Mouse (Mus musculus) ES-Bruce4 (cell line): ENCODE measurements around the gene Limd1. TPM values are rescaled to one million over a fixed set of nuclear protein-coding genes. Genes with fewer than 3 reads are reported as not detected.

ENCODE experiments used
- H3K27ac ChIP-seq: 2 replicates; pipeline ENCODE4 v1.5.1; 2012; ENCODE audit warnings: low read length, inconsistent platforms; ENCODE audit not compliant: insufficient read depth
- H3K27me3 ChIP-seq: 2 replicates; pipeline ENCODE4 v1.6.1; 2012; ENCODE audit warnings: mild to moderate bottlenecking, low read length, inconsistent platforms; ENCODE audit not compliant: control insufficient read depth, poor library complexity, insufficient read depth, severe bottlenecking
- H3K36me3 ChIP-seq: 2 replicates; pipeline ENCODE4 v1.6.1; 2012; ENCODE audit warnings: inconsistent platforms, mild to moderate bottlenecking, low read length, moderate library complexity; ENCODE audit not compliant: control insufficient read depth, poor library complexity, insufficient read depth, severe bottlenecking
- H3K4me1 ChIP-seq: one replicate; pipeline ENCODE4 v1.8.1; 2011; ENCODE audit warnings: low read length; ENCODE audit not compliant: control insufficient read depth, insufficient read depth
- H3K4me3 ChIP-seq: 2 replicates; pipeline ENCODE4 v1.5.1; 2011; ENCODE audit warnings: low read depth, mild to moderate bottlenecking, low read length
- H3K9ac ChIP-seq: 2 replicates; pipeline ENCODE4 v1.6.1; 2012; ENCODE audit warnings: low read depth, mild to moderate bottlenecking, inconsistent platforms; ENCODE audit not compliant: poor library complexity, severe bottlenecking
- H3K9me3 ChIP-seq: replicated peaks from 2 replicates; pipeline ENCODE4 v1.6.1; 2012; ENCODE audit warnings: mild to moderate bottlenecking, low read length, inconsistent platforms; ENCODE audit not compliant: control insufficient read depth, poor library complexity, insufficient read depth, severe bottlenecking
- CTCF ChIP-seq: IDR thresholded peaks from one replicate; pipeline ENCODE4 v1.8.1; 2011; ENCODE audit warnings: low read depth, low read length
- EP300 ChIP-seq: IDR thresholded peaks from 2 replicates; pipeline ENCODE4 v1.6.1; 2011; ENCODE audit warnings: low read depth, low read length; ENCODE audit not compliant: insufficient read depth
- POLR2A ChIP-seq: IDR thresholded peaks from one replicate; pipeline ENCODE4 v1.8.1; 2011; ENCODE audit warnings: low read length; ENCODE audit not compliant: insufficient read depth
- polyA plus RNA-seq: library from polyadenylated mRNA; stranded (reverse); fragments of >200 nt; gene quantifications from 2 replicates; pipeline ENCODE4 v1.2.4, GENCODE M21; 2011; ENCODE audit warnings: low read depth; ENCODE audit not compliant: missing spikeins, insufficient read depth, insufficient read length

Gene Limd1
- polyA plus RNA-seq, 1 experiment, result 23.3 TPM

DNA sequence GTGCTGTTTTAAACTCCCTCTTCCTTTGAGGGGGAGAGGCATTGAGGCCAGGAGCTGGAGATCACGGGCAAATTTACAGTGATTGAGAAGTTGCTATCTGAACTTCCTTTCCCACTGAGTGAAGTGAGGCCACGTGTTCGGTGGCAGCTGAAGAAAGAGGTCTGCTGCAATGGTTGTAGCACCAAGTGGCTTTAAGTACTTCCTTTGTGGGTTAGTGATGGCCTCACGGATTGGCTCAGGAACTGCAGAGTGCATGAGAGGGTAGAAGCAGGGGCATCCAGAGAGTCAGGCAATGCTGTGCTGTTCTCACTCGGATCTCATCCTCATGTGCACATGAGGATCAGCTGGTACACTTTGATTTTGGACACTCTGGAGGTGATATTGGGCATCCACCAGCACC lies 19.4 kb downstream of the Limd1 start:
- H3K4me3 ChIP-seq, result no peak overlapping the region
- H3K9ac ChIP-seq, result no peak overlapping the region
- no peaks in the 10 kb centered on the region for H3K9me3 ChIP-seq
- H3K4me1 ChIP-seq, result peaks cover 3% of the 10 kb centered on the region
- H3K36me3 ChIP-seq, result no peaks in the 10 kb centered on the region
- no peaks in the 10 kb centered on the region for H3K27me3 ChIP-seq
- H3K27ac ChIP-seq, result no peak overlapping the region
- TF ChIP-seq POLR2A, result no peak
- TF ChIP-seq EP300, result no peak
- no peak for TF ChIP-seq CTCF

DNA sequence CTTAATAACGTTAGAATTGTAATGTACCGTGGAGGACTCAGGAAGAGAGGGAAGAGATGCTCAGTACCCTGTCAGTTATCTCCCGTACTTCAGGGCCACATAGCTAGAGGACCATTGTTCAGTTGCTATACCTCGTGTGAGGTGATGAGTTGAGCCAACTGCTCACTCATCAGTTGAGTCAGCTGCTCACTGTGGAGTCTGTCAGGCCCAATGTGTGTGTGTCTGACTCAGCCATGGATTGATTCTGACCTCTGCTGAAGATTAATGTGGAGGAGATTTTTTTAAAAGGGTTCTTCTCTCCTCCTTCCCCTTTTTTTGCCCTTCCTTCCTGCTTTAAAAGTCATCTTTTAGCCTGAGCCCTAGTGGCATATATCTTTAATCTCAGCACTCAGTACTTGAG lies 22.0 kb downstream of the Limd1 start:
- H3K27me3 ChIP-seq, result no peaks in the 10 kb centered on the region
- peaks cover 2% of the 10 kb centered on the region; the same call in 1 of the 2 replicates for H3K36me3 ChIP-seq
- H3K4me3 ChIP-seq, result no peak overlapping the region
- no peaks in the 10 kb centered on the region for H3K9me3 ChIP-seq
- H3K9ac ChIP-seq, result no peak overlapping the region
- peaks cover 3% of the 10 kb centered on the region for H3K4me1 ChIP-seq
- TF ChIP-seq EP300 (no peak), POLR2A (no peak), CTCF (no peak)
- no peak overlapping the region for H3K27ac ChIP-seq

GRCm38 (mm10) chr9:123503171-123503834 lies 24.8 kb downstream of the Limd1 start:
- TF ChIP-seq POLR2A (no peak), EP300 (no peak), CTCF (no peak)
- H3K4me1 ChIP-seq, result peaks cover 3% of the 10 kb centered on the region
- H3K4me3 ChIP-seq, result no peak overlapping the region
- H3K9me3 ChIP-seq, result no peaks in the 10 kb centered on the region
- no peak overlapping the region for H3K9ac ChIP-seq
- no peak overlapping the region for H3K27ac ChIP-seq
- H3K36me3 ChIP-seq, result peaks cover 2% of the 10 kb centered on the region; the same call in 1 of the 2 replicates
- H3K27me3 ChIP-seq, result no peaks in the 10 kb centered on the region

- Histone ChIP-seq H3K9ac (no peak overlapping the region), H3K4me1 (no peaks in the 10 kb centered on the region), H3K27ac (no peak overlapping the region), H3K4me3 (no peak overlapping the region), H3K9me3 (no peaks in the 10 kb centered on the region), H3K27me3 (no peaks in the 10 kb centered on the region), H3K36me3 (peaks cover 2% of the 10 kb centered on the region; the same call in 1 of the 2 replicates)
- TF ChIP-seq EP300 (no peak), CTCF (peak; percentile 92), POLR2A (no peak)
Observed at GRCm38 (mm10) chr9:123504325-123504724, 25.8 kb downstream of the Limd1 start.

DNA sequence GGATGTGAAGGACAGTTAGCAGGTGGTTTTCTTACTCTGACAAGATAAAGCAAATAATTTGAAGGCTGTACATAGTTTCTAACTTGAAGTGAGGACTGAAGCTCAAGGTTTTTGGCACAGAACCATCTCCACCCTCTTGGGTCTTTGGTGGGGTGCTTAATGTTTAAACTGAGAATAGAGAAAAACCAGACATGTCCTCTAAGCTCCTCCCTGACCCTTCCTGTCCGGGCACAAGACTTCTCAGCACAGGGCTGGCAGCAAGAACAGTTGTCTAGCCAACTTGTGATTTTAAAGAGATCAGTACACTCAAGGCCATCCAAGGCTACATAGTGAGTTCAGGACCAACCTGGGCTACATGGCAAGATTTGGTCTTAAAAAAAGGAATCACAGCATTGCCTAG lies 27.1 kb downstream of the Limd1 start:
- H3K9ac ChIP-seq, result no peak overlapping the region
- H3K27me3 ChIP-seq, result no peaks in the 10 kb centered on the region
- H3K4me1 ChIP-seq, result no peaks in the 10 kb centered on the region
- peaks cover 2% of the 10 kb centered on the region; the same call in 1 of the 2 replicates for H3K36me3 ChIP-seq
- no peaks in the 10 kb centered on the region for H3K9me3 ChIP-seq
- no peak for TF ChIP-seq POLR2A
- no peak for TF ChIP-seq CTCF
- TF ChIP-seq EP300, result no peak
- H3K4me3 ChIP-seq, result no peak overlapping the region
- no peak overlapping the region for H3K27ac ChIP-seq

DNA sequence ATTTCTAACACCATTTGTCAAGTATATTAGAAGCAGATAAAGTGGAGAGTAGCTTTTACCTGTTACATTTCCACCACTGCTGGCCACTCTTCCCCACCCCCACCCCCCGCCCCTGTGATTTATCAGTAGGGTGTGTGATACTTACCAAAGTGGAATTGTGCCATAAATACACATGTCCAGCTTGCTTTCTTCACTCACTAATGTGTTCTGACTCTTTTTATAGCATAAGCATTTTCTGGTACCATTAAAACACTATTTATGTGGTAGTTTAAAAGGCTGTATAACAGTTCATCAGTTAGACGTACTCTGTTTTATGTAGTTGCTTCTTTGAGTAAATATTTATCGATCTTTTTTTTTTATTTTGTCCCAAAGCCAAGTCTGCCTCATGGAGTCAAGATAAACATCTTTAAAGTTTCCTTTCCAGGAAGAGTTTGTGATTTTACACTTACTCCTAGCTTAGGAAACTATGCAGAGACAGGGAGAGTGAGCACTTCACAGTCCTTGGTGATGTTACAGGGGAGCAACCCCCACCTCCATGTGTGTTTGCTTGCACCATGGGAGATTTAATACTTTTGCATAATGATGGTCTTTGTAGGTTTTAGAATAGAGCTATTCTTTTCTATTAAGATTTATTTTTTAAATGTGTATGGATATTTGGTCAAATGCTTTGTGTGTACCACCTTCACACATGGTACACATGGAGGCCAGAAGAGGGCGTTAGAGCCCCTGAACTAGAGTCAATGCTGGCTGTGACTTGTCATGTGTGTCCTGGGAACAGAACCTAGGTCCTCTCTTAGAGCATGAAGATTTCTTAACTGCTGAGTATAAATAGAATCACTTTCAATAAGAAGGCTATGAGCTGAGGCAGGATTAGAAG lies 28.0 kb downstream of the Limd1 start:
- H3K27me3 ChIP-seq, result no peaks in the 10 kb centered on the region
- H3K9ac ChIP-seq, result no peak overlapping the region
- H3K27ac ChIP-seq, result no peak overlapping the region
- no peak overlapping the region for H3K4me3 ChIP-seq
- TF ChIP-seq POLR2A (no peak), CTCF (peak; percentile 24)
- H3K36me3 ChIP-seq, result peaks cover 9% of the 10 kb centered on the region
- no peaks in the 10 kb centered on the region for H3K4me1 ChIP-seq
- H3K9me3 ChIP-seq, result no peaks in the 10 kb centered on the region
